Mouse (Mus musculus) forebrain, embryonic 14.5 days (tissue): ENCODE data around the gene Olfr813. TPM values are rescaled to one million over a fixed set of nuclear protein-coding genes. Genes with fewer than 3 reads are reported as not detected.
"Not testable (repeated sequence)": the region's sequence is repeated elsewhere in the genome, so short reads cannot be mapped to it uniquely, and the experiment has no call there.

Experiments used
- ATAC-seq: fragments of 200-750 bp; cut with Nextera tagmentation; 2 replicates; pipeline ENCODE4 v1.8.0; 2017; ENCODE audit warnings: mild to moderate bottlenecking, moderate library complexity
- DNase-seq: peaks from one replicate; pipeline ENCODE4 v3.0.0-alpha.2; 2015; ENCODE audit warnings: low spot score
- H3K27ac ChIP-seq: fragments of 300-500 bp; sonication (generic); 2 replicates; pipeline ENCODE4 v1.5.1; 2014; ENCODE audit warnings: low read depth, mild to moderate bottlenecking, control low read depth, low read length, moderate library complexity
- H3K27me3 ChIP-seq: fragments of 300-500 bp; sonication (generic); replicated peaks from 2 replicates; pipeline ENCODE4 v1.6.1; 2014; ENCODE audit warnings: low read length, control low read depth, mixed read lengths; ENCODE audit not compliant: control insufficient read depth, insufficient read depth
- H3K36me3 ChIP-seq: fragments of 300-500 bp; sonication (generic); 2 replicates; pipeline ENCODE4 v1.6.1; 2014; ENCODE audit warnings: low read length, control low read depth; ENCODE audit not compliant: control insufficient read depth, insufficient read depth
- H3K4me1 ChIP-seq: fragments of 300-500 bp; sonication (generic); 2 replicates; pipeline ENCODE4 v1.6.1; 2014; ENCODE audit warnings: antibody characterized with exemption, low read length, control low read depth; ENCODE audit not compliant: control insufficient read depth, insufficient read depth
- H3K4me2 ChIP-seq: fragments of 300-500 bp; sonication (generic); 2 replicates; pipeline ENCODE4 v1.6.1; 2014; ENCODE audit warnings: mild to moderate bottlenecking, control low read depth, low read length
- H3K4me3 ChIP-seq: fragments of 300-500 bp; sonication (generic); 2 replicates; pipeline ENCODE4 v1.5.1; 2014; ENCODE audit warnings: low read depth, low read length, control low read depth
- H3K9ac ChIP-seq: fragments of 300-500 bp; sonication (generic); 2 replicates; pipeline ENCODE4 v1.6.1; 2014; ENCODE audit warnings: mild to moderate bottlenecking, low read length, control low read depth, moderate library complexity
- H3K9me3 ChIP-seq: fragments of 300-500 bp; sonication (generic); replicated peaks from 2 replicates; pipeline ENCODE4 v1.6.1; 2016; ENCODE audit warnings: low read length, control low read depth, mixed read lengths; ENCODE audit not compliant: control insufficient read depth
- WGBS: fragments of 180-500 bp; shearing (Covaris S2); extraction: QIAGEN DNeasy Blood & Tissue Kit; methylation state at CpG from one replicate; pipeline ENCODE4 v1.1.7; 2014; 5-methylcytosine and 5-hydroxymethylcytosine counted together
- polyA plus RNA-seq: library from polyadenylated mRNA; unstranded; fragments of >200 nt; fragmentation: Nextera tagmentation; extraction: Ambion mirVana; gene quantifications from 2 replicates; pipeline ENCODE4 v1.2.1, GENCODE M21; 2014

Gene Olfr813
- polyA plus RNA-seq: not detected in 2 replicates

GRCm38 (mm10) chr10:129855067-129855466, at the start of gene Olfr813:
Gene Olfr813 (plus strand): TSS chr10:129855367.
- no peak for ATAC-seq
- H3K9me3 ChIP-seq: no peaks in the 10 kb centered on the region

GRCm38 (mm10) chr10:129845994-129846393, 9.2 kb upstream of the Olfr813 start, which contains the start of gene Olfr812:
Gene Olfr812 (minus strand): TSS chr10:129846094.
- H3K4me3 ChIP-seq: no peak within 1 kb of the TSS
- no peak for ATAC-seq
- no peaks in the 10 kb centered on the region for H3K9me3 ChIP-seq
- H3K4me2 ChIP-seq: no peak within 1 kb of the TSS
- DNase-seq: no peak
- no peaks in the 10 kb centered on the region for H3K4me1 ChIP-seq
- no peaks in the 10 kb centered on the region for H3K36me3 ChIP-seq
- WGBS: 73% methylated on average over 1 of the region's 1 CpGs
- H3K27ac ChIP-seq: no peak within 1 kb of the TSS
- H3K27me3 ChIP-seq: no peaks in the 10 kb centered on the region
- no peak within 1 kb of the TSS for H3K9ac ChIP-seq

More at GRCm38 (mm10) chr10:129855067-129855466, at the start of gene Olfr813:
- no peak for DNase-seq
- no peak within 1 kb of the TSS for H3K27ac ChIP-seq
- no peaks in the 10 kb centered on the region for H3K36me3 ChIP-seq
- H3K9ac ChIP-seq: no peak within 1 kb of the TSS
- H3K27me3 ChIP-seq: no peaks in the 10 kb centered on the region
- no peak within 1 kb of the TSS for H3K4me2 ChIP-seq
- no peak within 1 kb of the TSS for H3K4me3 ChIP-seq
- no peaks in the 10 kb centered on the region for H3K4me1 ChIP-seq

GRCm38 (mm10) chr10:129847343-129847742, 7.8 kb upstream of the Olfr813 start:
- ATAC-seq (peak; percentile 46; the same call in 1 of the 2 replicates), DNase-seq (no peak)
- 9% methylated on average over 1 of the region's 1 CpGs for WGBS

GRCm38 (mm10) chr10:129879751-129880150, 24.6 kb downstream of the Olfr813 start, which contains the start of gene Olfr814:
Gene Olfr814 (minus strand): TSS chr10:129879851.
- H3K27me3 ChIP-seq, H3K36me3 ChIP-seq, H3K9ac ChIP-seq, H3K27ac ChIP-seq, DNase-seq, H3K4me2 ChIP-seq, H3K4me3 ChIP-seq, H3K9me3 ChIP-seq, ATAC-seq, H3K4me1 ChIP-seq: not testable (repeated sequence)
- WGBS: no CpG with 5 or more reads among the region's 1 CpGs

More at GRCm38 (mm10) chr10:129847343-129847742, 7.8 kb upstream of the Olfr813 start:
- no peaks in the 10 kb centered on the region for H3K4me1 ChIP-seq
- no peak overlapping the region for H3K4me2 ChIP-seq
- H3K4me3 ChIP-seq: no peak overlapping the region
- no peaks in the 10 kb centered on the region for H3K36me3 ChIP-seq
- H3K27ac ChIP-seq: no peak overlapping the region
- no peaks in the 10 kb centered on the region for H3K9me3 ChIP-seq
- H3K27me3 ChIP-seq: no peaks in the 10 kb centered on the region
- no peak overlapping the region for H3K9ac ChIP-seq

- not testable (repeated sequence) for H3K4me2 ChIP-seq, H3K4me3 ChIP-seq, ATAC-seq, H3K27ac ChIP-seq, H3K9me3 ChIP-seq, H3K27me3 ChIP-seq, H3K9ac ChIP-seq, DNase-seq, H3K36me3 ChIP-seq, H3K4me1 ChIP-seq
- 87% methylated on average over 6 of the region's 6 CpGs for WGBS
Observed at GRCm38 (mm10) chr10:129885496-129885895, 30.3 kb downstream of the Olfr813 start.

- ATAC-seq: no peak
- Histone ChIP-seq H3K27me3 (no peaks in the 10 kb centered on the region), H3K27ac (no peak overlapping the region), H3K4me2 (no peak overlapping the region), H3K36me3 (no peaks in the 10 kb centered on the region), H3K4me1 (no peaks in the 10 kb centered on the region), H3K9me3 (no peaks in the 10 kb centered on the region), H3K9ac (no peak overlapping the region), H3K4me3 (no peak overlapping the region)
- 93% methylated on average over 7 of the region's 7 CpGs for WGBS
- no peak for DNase-seq
Observed at GRCm38 (mm10) chr10:129885934-129886333, 30.8 kb downstream of the Olfr813 start.

- H3K9me3 ChIP-seq, H3K4me3 ChIP-seq, ATAC-seq, H3K27me3 ChIP-seq, H3K36me3 ChIP-seq, H3K9ac ChIP-seq, H3K4me2 ChIP-seq, DNase-seq, H3K27ac ChIP-seq, H3K4me1 ChIP-seq: not testable (repeated sequence)
- WGBS: no CpG with 5 or more reads among the region's 1 CpGs
Observed at GRCm38 (mm10) chr10:129905767-129906166, 50.6 kb downstream of the Olfr813 start, which contains the start of gene Olfr815. Gene Olfr815 (minus strand): TSS chr10:129905867.

Other genes with a start within 250 kb of the Olfr813 start
- not detected in 2 replicates for gene Olfr796, start 242.8 kb upstream of the Olfr813 start, polyA plus RNA-seq
- gene Olfr798, start 227.4 kb upstream of the Olfr813 start, polyA plus RNA-seq: not detected in 2 replicates
- gene Olfr799, start 217.9 kb upstream of the Olfr813 start, polyA plus RNA-seq: not detected in 2 replicates
- gene Olfr800, start 197.7 kb upstream of the Olfr813 start, polyA plus RNA-seq: not detected in 2 replicates
- gene Olfr801, start 181.5 kb upstream of the Olfr813 start, polyA plus RNA-seq: not detected in 2 replicates
- not detected in 2 replicates for gene Olfr802, start 167.2 kb upstream of the Olfr813 start, polyA plus RNA-seq
- not detected in 2 replicates for gene Olfr803, start 161.1 kb upstream of the Olfr813 start, polyA plus RNA-seq
- not detected in 2 replicates for gene Olfr804, start 152.2 kb upstream of the Olfr813 start, polyA plus RNA-seq
- gene Olfr805, start 126.0 kb upstream of the Olfr813 start, polyA plus RNA-seq: not detected in 2 replicates
- gene Olfr806, start 113.4 kb upstream of the Olfr813 start, polyA plus RNA-seq: not detected in 2 replicates
- gene Olfr807, start 97.6 kb upstream of the Olfr813 start, polyA plus RNA-seq: not detected in 2 replicates
- gene Olfr808, start 89.9 kb upstream of the Olfr813 start, polyA plus RNA-seq: not detected in 2 replicates
- not detected in 2 replicates for gene Olfr809, start 80.7 kb upstream of the Olfr813 start, polyA plus RNA-seq
- gene Olfr810, start 60.5 kb upstream of the Olfr813 start, polyA plus RNA-seq: not detected in 2 replicates
- gene Olfr811, start 51.0 kb upstream of the Olfr813 start, polyA plus RNA-seq: not detected in 2 replicates
- not detected in 2 replicates for gene Olfr812, start 9.3 kb upstream of the Olfr813 start, polyA plus RNA-seq
- gene Olfr814, start 24.5 kb downstream of the Olfr813 start, polyA plus RNA-seq: not detected in 2 replicates
- gene Olfr815, start 50.5 kb downstream of the Olfr813 start, polyA plus RNA-seq: not detected in 2 replicates
- not detected in 2 replicates for gene Olfr816, start 60.2 kb downstream of the Olfr813 start, polyA plus RNA-seq
- not detected in 2 replicates for gene Olfr818, start 93.7 kb downstream of the Olfr813 start, polyA plus RNA-seq
- not detected in 2 replicates for gene Olfr819, start 111.9 kb downstream of the Olfr813 start, polyA plus RNA-seq
- gene Olfr247, start 120.8 kb downstream of the Olfr813 start, polyA plus RNA-seq: not detected in 2 replicates
- not detected in 2 replicates for gene Gm10310, start 129.7 kb downstream of the Olfr813 start, polyA plus RNA-seq
- gene Olfr820, start 157.3 kb downstream of the Olfr813 start, polyA plus RNA-seq: not detected in 2 replicates
- not detected in 2 replicates for gene Olfr821, start 175.0 kb downstream of the Olfr813 start, polyA plus RNA-seq
- not detected in 2 replicates for gene Olfr822, start 215.8 kb downstream of the Olfr813 start, polyA plus RNA-seq